Comparison of ENCODE assay signal across 20 mouse cellular contexts in genomic region chr12:13002069-13002590, GRCm38 (mm10).
A peak's percentile ranks its signal among the peaks of the same experiment; 100 is the strongest.
DNase-seq lines count a peak whose midpoint lies in the region; ATAC-seq and TF ChIP-seq lines count a peak whose summit lies in the region.
"Had no signal": no experiment of that assay in that cellular context is flagged by ENCODE, and none has a peak within 500 bp of the region (broad histone marks: within the 10 kb centered on the region; RNA-seq: fewer than 3 reads in every experiment).

No protein-coding gene starts in this region.

- peaks cover 0 to 3% of the 10 kb centered on the region in 2 experiments; a peak in 1 of 4 replicates for H3K4me1 ChIP-seq in liver, embryonic 14.5 days (replicated peaks; ENCODE audit: control insufficient read depth in 2 of 2, insufficient read depth in 2 of 2, low read length in 1 of 2)
- H3K4me1 ChIP-seq: embryonic facial prominence, embryonic 15.5 days; forebrain, embryonic 10.5 days; forebrain, embryonic 15.5 days; heart, embryonic 13.5 days; hindbrain, embryonic 15.5 days had no signal

- no peaks in the 10 kb centered on the region for H3K36me3 ChIP-seq in liver, embryonic 14.5 days (replicated peaks; ENCODE audit: control insufficient read depth, insufficient read depth, low read depth)
- H3K36me3 ChIP-seq: embryonic facial prominence, embryonic 15.5 days; forebrain, embryonic 10.5 days; forebrain, embryonic 15.5 days; G1E; heart, embryonic 13.5 days; hindbrain, embryonic 15.5 days had no signal

- no peak overlapping the region for H3K4me3 ChIP-seq in liver, embryonic 14.5 days (ENCODE audit: insufficient read depth in 1 of 2, low read depth in 2 of 2, low read length in 2 of 2)
- H3K4me3 ChIP-seq: embryonic facial prominence, embryonic 15.5 days; erythroblast, embryonic 14.5 days; forebrain, embryonic 10.5 days; forebrain, embryonic 15.5 days; heart, embryonic 13.5 days; hindbrain, embryonic 15.5 days had no signal

- TF ChIP-seq CTCF in liver, embryonic 14.5 days (IDR thresholded peaks at IDR 0.05; ENCODE audit: low read depth), result no peak

- no peaks in the 10 kb centered on the region for H3K9me3 ChIP-seq in liver, embryonic 14.5 days (ENCODE audit: control insufficient read depth, low read length)
- H3K9me3 ChIP-seq: embryonic facial prominence, embryonic 15.5 days; forebrain, embryonic 10.5 days; forebrain, embryonic 15.5 days; G1E; heart, embryonic 13.5 days; hindbrain, embryonic 15.5 days had no signal

- peak; percentile 31; the same call in 1 of the 2 replicates for ATAC-seq in liver, embryonic 14.5 days (ENCODE audit: insufficient read depth)
- ATAC-seq: activated CD4-positive, CD25-positive, alpha-beta regulatory T cell, adult 4 months; forebrain, embryonic 15.5 days had no signal

- no peak overlapping the region for H3K9ac ChIP-seq in liver, embryonic 14.5 days (replicated peaks)
- H3K9ac ChIP-seq: embryonic facial prominence, embryonic 15.5 days; forebrain, embryonic 15.5 days; heart, embryonic 13.5 days; hindbrain, embryonic 15.5 days had no signal

- no peaks in the 10 kb centered on the region for H3K27me3 ChIP-seq in liver, embryonic 14.5 days (ENCODE audit: control insufficient read depth, insufficient read depth, low read length)
- H3K27me3 ChIP-seq: embryonic facial prominence, embryonic 15.5 days; forebrain, embryonic 15.5 days; heart, embryonic 13.5 days; hindbrain, embryonic 15.5 days had no signal

- TF ChIP-seq EP300 in liver, embryonic 14.5 days (IDR thresholded peaks at IDR 0.05; ENCODE audit: low read depth), result no peak

- H3K4me2 ChIP-seq in liver, embryonic 14.5 days (ENCODE audit: low read depth), result no peak overlapping the region
- H3K4me2 ChIP-seq: embryonic facial prominence, embryonic 15.5 days; forebrain, embryonic 15.5 days; heart, embryonic 13.5 days; hindbrain, embryonic 15.5 days had no signal

- no peak overlapping the region for H3K27ac ChIP-seq in liver, embryonic 14.5 days
- H3K27ac ChIP-seq: embryonic facial prominence, embryonic 15.5 days; forebrain, embryonic 10.5 days; forebrain, embryonic 15.5 days; heart, embryonic 13.5 days; hindbrain, embryonic 15.5 days had no signal

- peak; percentile 60 for DNase-seq in ES-CJ7 (ENCODE audit: low read depth, low spot score)
- DNase-seq in R1 (ENCODE audit: low read depth, low spot score), result peak; percentile 68
- DNase-seq in liver, embryonic 14.5 days (ENCODE audit: low read depth in 3 of 3, low spot score in 3 of 3), result no peak
- peak; percentile 21 for DNase-seq in telencephalon, adult 2 months (ENCODE audit: low read depth, low spot score)
- DNase-seq in left cerebral cortex, adult 18-20 months (ENCODE audit: low spot score in 2 of 2), result no peak
- no peak for DNase-seq in gastrocnemius, postnatal 10 days
- DNase-seq: adrenal gland, postnatal 14 days; cerebellum, adult 8-10 months; cerebellum, postnatal 14 days; embryo, embryonic 11 days; gastrocnemius, postnatal 25 days; heart, postnatal 36 days had no signal

- 60% methylated on average over 6 of the region's 6 CpGs for WGBS in liver, embryonic 14.5 days (ENCODE audit: insufficient replicate concordance)

Comparison
In these comparisons a context has a peak if more than half of its experiments do, and no peak if none do; other contexts are left out.
1. DNase-seq: peak in ES-CJ7 (single experiment), R1 (single experiment) and telencephalon, adult 2 months (single experiment); none in liver, embryonic 14.5 days (0 of 3), left cerebral cortex, adult 18-20 months (0 of 2) and gastrocnemius, postnatal 10 days (single experiment).